Mouse (Mus musculus) cortical plate, adult 2 months (tissue): ENCODE data around the gene Flywch1.

Experiments used
- CTCF ChIP-seq: fragments of 200-500 bp; IDR thresholded peaks from 2 replicates; pipeline ENCODE4 v1.5.1; 2011; ENCODE audit warnings: mild to moderate bottlenecking, control low read depth, low read length; ENCODE audit not compliant: insufficient read depth; ENCODE audit errors: extremely low read depth
- POLR2A ChIP-seq: fragments of 200-500 bp; IDR thresholded peaks from 2 replicates; pipeline ENCODE4 v1.6.1; 2011; ENCODE audit warnings: mild to moderate bottlenecking, low read length, control low read depth; ENCODE audit not compliant: insufficient read depth; ENCODE audit errors: extremely low read depth

GRCm38 (mm10) chr17:23762976-23763375, 8.4 kb downstream of the Flywch1 start:
- no peak for TF ChIP-seq POLR2A
- TF ChIP-seq CTCF: no peak
